Mouse (Mus musculus): Measurements from ENCODE around the gene Wnt7b.
A peak's percentile ranks its signal among the peaks of the same experiment; 100 is the strongest.

Wnt7b gene

GRCm38 (mm10) chr15:85507370-85508014 is 74.8 kb downstream of the Wnt7b start:
- no peak for DNase-seq (ENCODE audit: low read depth, low spot score)

- DNase-seq (ENCODE audit: low read depth, low spot score): no peak
Observed at GRCm38 (mm10) chr15:85506680-85507079, 75.6 kb downstream of the Wnt7b start.

- no peak for DNase-seq (ENCODE audit: low read depth, low spot score)
Observed at GRCm38 (mm10) chr15:85505118-85505925, 77.0 kb downstream of the Wnt7b start.

- no peak for DNase-seq (ENCODE audit: low read depth, low spot score)
Observed at GRCm38 (mm10) chr15:85503127-85503526, 79.1 kb downstream of the Wnt7b start, which contains the start of gene 7530416G11Rik. TSS of gene 7530416G11Rik (minus strand) at chr15:85503227.

GRCm38 (mm10) chr15:85500267-85500666 is 82.0 kb downstream of the Wnt7b start:
- no peak for DNase-seq (ENCODE audit: low read depth, low spot score)

- DNase-seq (ENCODE audit: low read depth, low spot score): no peak
Observed at GRCm38 (mm10) chr15:85497981-85498475, 84.2 kb downstream of the Wnt7b start.

- DNase-seq (ENCODE audit: low read depth, low spot score): no peak
Observed at GRCm38 (mm10) chr15:85497548-85497947, 84.7 kb downstream of the Wnt7b start.

- DNase-seq (ENCODE audit: low read depth, low spot score): peak; percentile 89
Observed at GRCm38 (mm10) chr15:85494163-85494621, 88.1 kb downstream of the Wnt7b start.

- no peak for DNase-seq (ENCODE audit: low read depth, low spot score)
Observed at GRCm38 (mm10) chr15:85489751-85490150, 92.5 kb downstream of the Wnt7b start.

- DNase-seq (ENCODE audit: low read depth, low spot score): no peak
Observed at GRCm38 (mm10) chr15:85488900-85489299, 93.4 kb downstream of the Wnt7b start.

All from brain, adult 2 months (tissue).